Mouse (Mus musculus): ENCODE data around the gene Tent4b. TPM values are rescaled to one million over a fixed set of nuclear protein-coding genes. Genes with fewer than 3 reads are reported as not detected.

Gene Tent4b
- total RNA-seq, 2 experiments from 2014 or later = 15.6 to 17.8 TPM

DNA sequence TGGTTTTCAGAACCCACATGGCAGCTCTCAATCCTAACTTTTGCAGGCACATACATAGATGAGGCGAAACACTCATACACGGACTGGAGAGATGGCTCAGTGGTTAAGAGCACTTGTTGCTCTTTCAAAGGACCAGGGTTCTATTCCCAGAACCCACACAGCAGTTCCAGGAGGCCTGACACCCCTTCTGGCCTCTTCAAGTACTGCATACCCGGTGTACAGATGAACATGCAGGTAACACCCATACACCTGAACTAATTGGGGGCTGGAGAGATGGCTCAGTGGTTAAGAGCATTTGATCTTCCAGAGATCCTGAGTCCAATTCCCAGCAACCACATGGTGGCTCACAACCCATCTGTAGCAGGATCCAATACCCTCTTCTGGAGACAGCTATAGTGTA lies 71.1 kb downstream of the Tent4b start:
- intact Hi-C loops (cut with DNase I) = loop anchor here (2.0 kb wide), 1 partner anchor 37 kb away; no protein-coding TSS in a partner anchor
- no peak for DNase-seq (ENCODE audit: low spot score)

DNA sequence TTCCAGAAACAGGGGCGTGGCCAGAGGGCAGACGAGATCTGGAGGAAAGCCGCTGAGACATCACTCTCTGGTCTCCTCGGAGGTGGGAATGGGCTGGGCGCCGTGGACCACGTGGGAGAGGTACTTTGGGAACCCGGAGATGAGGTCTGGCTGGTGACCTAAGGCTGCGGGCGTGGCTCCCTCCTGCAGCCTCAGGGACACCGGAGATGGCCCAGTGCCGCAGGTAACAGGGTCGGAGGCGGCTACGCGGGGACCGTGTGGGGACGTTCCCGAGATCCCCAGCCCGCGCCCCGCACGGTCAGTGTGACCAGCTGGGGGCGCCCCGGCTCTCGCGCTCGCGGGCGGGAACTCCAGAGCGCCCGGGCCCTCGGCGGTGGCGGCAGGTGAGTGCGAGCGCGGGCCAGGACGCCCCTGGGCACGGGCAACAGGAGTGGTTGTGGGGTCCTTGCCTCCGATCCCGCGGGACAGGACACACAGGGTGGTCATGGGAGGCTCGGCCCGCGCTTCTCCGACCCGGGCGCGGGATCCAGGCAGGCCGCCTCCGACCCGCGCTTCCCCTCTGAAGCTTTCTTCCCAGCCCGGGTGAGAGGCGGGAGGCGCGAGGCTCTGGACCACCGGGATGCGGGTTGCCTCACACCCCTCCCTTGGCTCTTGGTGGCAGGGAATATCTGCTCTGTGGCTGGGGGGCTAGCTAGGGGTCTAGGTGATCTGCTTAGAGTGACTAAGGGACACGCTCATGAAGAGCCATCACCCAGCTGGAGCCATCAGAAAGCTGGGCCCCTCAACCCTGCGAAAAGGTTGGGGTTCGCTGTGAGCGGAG lies 73.4 kb downstream of the Tent4b start, which contains the start of gene Adcy7:
Gene Adcy7, plus strand, starts transcription at position 173 of the 820 bp plus-strand sequence.
- DNase-seq (ENCODE audit: low spot score) = no peak
- intact Hi-C loops (cut with DNase I) = no loop called here

GRCm38 (mm10) chr8:88273051-88273430 lies 74.0 kb downstream of the Tent4b start:
- intact Hi-C loops (cut with DNase I) = no loop called here
- no peak for DNase-seq (ENCODE audit: low spot score)

DNA sequence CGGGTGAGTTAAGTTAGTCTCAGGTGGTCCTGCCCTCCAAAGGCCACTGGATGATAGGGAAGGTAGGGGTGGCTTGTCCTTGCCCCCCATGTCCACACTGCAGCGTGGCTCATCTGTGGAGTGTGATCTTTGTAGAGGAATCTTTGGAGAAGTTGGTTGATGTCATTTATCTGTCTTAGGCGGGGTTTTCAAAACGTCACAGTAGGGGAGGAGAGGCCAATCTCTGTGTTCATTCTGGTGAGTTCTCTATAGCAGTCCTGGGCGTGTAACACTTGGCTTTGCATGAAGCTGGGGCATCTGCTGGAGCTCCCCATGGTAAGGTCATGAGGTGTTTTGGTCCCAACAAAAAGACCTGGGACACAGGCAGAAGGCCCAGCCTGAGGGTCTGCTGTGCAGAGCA lies 75.1 kb downstream of the Tent4b start:
- no peak for DNase-seq (ENCODE audit: low spot score)
- intact Hi-C loops (cut with DNase I) = no loop called here

DNA sequence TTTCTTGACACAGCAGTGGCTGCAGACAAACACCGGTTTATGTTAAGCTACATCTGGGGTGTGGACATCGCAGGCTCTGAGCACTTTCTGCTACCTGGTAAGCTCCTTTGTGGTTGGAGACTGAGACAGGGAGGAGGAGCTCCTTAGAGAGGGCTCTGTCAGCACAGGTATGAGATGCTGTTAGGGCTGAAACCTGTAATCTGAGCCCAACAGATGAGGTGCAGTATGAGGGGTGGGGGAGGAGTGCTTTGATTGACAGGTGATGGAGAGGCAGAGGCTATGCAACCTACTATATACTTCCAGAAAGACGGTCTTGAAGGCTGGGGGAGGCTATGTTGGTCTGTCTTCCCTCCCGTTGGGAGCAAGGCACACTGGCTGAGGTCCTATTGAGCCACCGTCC lies 80.2 kb downstream of the Tent4b start:
- DNase-seq (ENCODE audit: low spot score) = no peak
- intact Hi-C loops (cut with DNase I) = no loop called here

DNA sequence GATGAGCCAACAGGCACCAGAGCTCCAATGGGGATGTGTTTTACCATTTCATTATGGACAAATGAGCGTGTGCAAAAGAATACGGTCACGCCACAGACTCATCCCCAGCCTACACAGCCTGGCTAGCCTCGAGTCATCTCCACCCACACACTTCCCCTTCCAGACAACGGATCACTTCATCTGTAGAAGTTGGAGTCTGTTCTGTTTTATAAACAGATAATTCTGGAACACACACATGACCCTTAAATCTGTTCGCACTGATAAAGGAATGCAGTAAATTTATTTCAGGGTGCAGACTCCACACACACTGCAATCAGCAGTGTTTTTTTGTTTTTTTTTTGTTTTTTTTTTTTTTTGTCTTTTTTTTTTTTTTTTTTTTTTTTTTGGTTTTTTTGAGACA lies 80.7 kb downstream of the Tent4b start:
- intact Hi-C loops (cut with DNase I) = no loop called here

GRCm38 (mm10) chr8:88280904-88281303 lies 81.9 kb downstream of the Tent4b start:
- intact Hi-C loops (cut with DNase I) = no loop called here
- DNase-seq (ENCODE audit: low spot score) = no peak

More for the DNA sequence above, 80.7 kb downstream of the Tent4b start:
- DNase-seq (ENCODE audit: low spot score) = no peak

- DNase-seq (ENCODE audit: low spot score) = peak; percentile 82
- intact Hi-C loops (cut with DNase I) = no loop called here
Measured at GRCm38 (mm10) chr8:88282684-88283083, 83.7 kb downstream of the Tent4b start.

DNA sequence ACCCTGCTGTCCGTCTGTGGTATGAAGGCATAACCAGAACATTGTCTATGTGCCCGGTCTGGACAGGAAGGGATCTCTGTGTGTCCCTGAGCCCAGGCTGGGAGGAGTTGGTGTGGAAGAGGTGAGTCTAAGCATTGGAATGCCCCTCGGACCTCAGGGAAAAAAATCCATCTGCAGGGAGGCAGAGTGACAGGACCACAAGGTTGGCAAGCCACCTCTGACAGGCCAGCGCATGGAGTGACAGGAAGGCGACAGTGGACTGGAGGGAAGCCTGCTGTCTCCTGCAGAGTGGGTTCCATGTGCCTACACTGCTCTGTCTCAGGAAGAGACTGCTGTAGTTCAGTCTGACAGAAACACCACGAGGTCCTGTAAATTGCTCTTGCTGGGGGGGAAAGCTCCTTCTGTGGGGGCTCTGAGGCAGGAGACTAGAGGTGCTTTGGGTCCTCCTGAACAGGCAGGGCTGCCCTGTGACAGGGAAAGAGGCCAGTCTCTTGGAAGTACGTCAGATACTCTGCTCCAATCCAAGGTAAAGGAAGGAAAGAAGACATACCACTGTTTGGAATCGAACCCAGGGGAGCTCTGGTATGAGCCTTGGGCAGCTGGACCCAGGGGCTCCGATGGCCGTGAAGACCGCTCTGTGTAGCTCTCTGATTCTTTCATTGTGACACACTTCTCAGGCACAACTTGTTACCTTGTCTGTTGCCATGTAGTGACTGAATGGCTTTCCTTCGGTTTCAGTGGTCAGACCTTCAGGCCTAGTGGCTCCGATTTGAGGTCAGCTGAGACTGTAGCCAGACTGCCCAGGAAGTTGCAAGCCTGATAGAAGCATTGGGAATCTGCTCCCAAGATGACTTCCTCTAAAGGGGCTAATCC lies 84.5 kb downstream of the Tent4b start:
- no peak for DNase-seq (ENCODE audit: low spot score)
- intact Hi-C loops (cut with DNase I) = no loop called here

DNA sequence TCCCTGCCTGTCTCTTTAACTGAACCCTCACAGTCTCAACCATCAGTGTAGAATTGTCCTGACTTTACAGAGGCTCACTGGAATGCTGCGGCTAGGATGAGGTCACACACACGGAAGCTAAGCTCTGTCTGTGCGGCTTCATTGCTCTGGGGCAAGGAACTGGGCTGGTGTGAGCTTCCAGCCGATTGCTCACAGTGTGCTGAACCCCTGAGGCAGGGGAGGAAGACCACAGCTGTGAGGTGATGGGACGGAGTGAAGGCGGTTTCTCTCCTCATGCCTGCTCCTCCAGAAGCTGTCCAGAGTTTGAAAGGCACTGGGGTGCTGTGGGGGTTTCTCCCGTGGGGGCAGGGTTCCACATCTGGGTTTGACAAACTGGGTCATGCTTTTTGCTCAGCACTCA lies 85.7 kb downstream of the Tent4b start:
- no peak for DNase-seq (ENCODE audit: low spot score)
- intact Hi-C loops (cut with DNase I) = no loop called here

DNA sequence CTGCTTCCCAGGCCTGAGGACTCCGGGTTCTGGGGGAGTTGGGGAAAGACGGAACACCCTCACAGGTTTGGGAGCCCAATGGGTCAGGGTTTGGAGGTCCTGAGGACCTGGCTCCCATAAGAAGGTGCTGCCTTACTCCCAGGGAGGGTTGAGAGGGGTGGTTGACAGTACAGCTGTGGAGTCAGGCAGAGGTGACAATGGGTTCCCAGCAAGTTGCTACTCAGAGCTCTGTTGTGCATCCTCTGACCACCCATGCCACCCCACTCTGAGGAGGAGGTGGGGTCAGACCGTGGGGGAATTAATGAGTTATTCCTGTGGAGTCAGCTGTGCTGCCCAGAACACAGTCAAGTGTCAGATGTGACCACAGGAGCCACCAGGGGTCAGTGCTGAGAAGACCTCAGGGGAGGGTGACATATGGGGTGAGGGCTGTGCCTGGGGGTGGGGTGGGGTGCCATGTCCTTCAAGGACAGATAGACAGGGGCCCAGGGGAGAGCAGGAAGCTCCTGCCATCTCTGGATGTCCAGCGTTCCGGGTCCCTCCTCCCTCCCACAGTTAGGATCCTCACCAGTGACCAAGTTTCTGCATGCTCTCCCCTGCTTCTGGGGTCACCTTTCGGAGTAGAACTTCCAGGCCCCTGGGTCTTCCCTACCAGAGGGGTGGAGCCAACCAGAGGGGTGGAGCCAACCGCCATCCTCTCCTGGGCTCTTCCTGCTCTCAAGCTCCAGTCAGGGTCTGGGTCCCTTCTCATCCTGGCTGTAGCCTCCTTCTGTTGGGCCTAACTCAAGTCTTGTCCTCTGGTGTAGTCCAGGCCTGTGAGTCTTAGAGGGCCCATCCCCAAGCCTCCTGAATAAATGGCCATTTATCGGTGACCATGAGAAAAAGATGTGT lies 86.7 kb downstream of the Tent4b start:
- no peak for DNase-seq (ENCODE audit: low spot score)
- intact Hi-C loops (cut with DNase I) = no loop called here

- intact Hi-C loops (cut with DNase I) = no loop called here
Measured at GRCm38 (mm10) chr8:88286421-88286960, 87.5 kb downstream of the Tent4b start.

GRCm38 (mm10) chr8:88288622-88289242 lies 89.7 kb downstream of the Tent4b start:
- DNase-seq (ENCODE audit: low spot score) = no peak
- intact Hi-C loops (cut with DNase I) = no loop called here

More at GRCm38 (mm10) chr8:88286421-88286960, 87.5 kb downstream of the Tent4b start:
- DNase-seq (ENCODE audit: low spot score) = no peak

GRCm38 (mm10) chr8:88289901-88290300 lies 90.9 kb downstream of the Tent4b start:
- no peak for DNase-seq (ENCODE audit: low spot score)
- intact Hi-C loops (cut with DNase I) = no loop called here

DNA sequence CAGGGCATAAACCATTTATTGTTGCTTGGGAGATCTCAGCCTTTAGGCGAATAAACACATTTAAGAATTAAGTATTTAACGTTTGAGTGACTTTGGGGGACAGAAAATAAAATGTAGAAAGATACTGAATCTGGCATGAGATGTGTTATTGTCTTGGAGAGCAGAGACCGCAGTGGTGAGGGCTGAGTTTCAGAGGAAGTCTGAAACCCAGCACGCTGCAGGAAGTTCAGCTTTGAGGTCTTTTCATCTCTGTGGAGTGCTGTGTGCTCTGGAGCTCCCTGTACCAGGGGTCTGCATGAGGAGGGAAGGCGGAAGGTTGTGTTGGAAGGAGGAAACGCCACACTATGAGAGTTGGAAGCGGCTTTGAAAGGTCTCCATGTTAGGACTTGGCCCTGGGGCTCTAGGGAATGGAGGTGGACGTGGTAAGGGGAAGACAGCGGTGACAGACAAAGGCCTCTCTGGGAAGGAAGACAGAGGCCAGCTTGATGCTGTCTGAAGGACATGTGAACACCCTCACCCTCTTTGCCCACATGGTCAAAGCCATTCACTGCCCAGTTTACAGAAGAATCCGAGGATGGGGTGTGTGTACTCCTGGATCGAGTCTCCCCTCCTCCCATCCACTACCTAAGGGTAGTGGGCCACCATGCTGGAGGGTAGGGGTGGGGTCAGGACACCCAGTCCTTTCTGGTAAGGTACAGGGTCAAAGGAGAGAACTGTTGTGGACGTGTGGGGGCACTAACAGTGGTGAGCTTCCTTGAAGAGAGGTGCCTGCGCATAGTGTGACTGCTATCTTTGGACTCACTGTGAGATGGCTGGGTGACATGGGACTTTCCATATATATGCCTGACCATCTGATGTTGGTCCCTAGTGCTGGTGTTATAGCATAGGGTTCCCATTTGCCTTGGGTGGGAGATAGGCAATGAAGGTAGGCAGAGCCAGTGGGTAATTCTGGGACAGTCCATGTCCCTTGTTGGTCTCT lies 91.6 kb downstream of the Tent4b start:
- intact Hi-C loops (cut with DNase I) = no loop called here
- DNase-seq (ENCODE audit: low spot score) = no peak

GRCm38 (mm10) chr8:88291305-88291690 lies 92.3 kb downstream of the Tent4b start:
- intact Hi-C loops (cut with DNase I) = no loop called here

DNA sequence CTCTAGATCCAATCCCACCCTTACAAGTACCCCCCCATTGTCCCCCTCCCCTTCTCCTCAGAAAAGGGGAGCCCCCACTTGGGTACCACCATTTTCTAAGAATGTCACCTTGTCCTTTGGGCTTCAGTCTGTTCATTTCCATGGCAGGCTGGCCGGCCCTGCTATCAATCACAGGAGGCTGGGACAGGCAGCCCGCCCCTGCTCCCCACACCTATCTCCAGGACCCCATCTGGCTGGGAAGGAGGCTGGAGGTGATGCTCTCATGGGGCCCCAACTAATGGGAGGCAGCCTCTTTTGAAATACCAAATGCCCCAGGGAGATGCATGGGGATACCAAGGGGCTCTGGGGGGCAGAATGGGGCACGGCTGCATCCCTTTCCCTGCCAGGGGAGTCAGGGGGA lies 93.9 kb downstream of the Tent4b start:
- intact Hi-C loops (cut with DNase I) = no loop called here
- DNase-seq (ENCODE audit: low spot score) = no peak

More at GRCm38 (mm10) chr8:88291305-88291690, 92.3 kb downstream of the Tent4b start:
- DNase-seq (ENCODE audit: low spot score) = no peak
